ENCODE assay signal across 20 mouse cellular contexts in the genomic region with DNA sequence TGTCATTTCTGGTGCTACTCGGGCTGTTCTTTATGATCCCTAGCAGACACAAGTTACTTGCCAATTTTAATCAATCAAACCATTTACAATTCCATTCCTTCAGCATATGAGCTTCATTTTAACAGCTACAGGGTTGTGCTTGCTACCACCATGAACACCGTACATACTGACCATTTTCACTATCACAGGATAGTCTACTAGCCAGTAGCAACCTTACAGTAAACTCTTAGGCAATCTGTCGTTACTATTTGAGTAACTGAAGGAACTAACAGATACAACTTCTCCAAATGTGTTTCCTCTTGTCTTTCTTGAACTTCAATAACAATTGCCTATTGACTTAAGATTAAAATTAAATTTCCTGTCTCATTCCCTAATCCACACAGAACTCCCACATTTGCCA.
DNase-seq lines count a peak whose midpoint lies in the region; ATAC-seq and TF ChIP-seq lines count a peak whose summit lies in the region.
"Had no signal": no experiment of that assay in that cellular context is flagged by ENCODE, and none has a peak within 500 bp of the region (broad histone marks: within the 10 kb centered on the region; RNA-seq: fewer than 3 reads in every experiment).

No protein-coding gene starts in this region.

- no peak overlapping the region for H3K27ac ChIP-seq in left cerebral cortex, adult 2 months

- DNase-seq in left cerebral cortex, adult 2 months (ENCODE audit: extremely low spot score in 1 of 2, low spot score in 2 of 2) = no peak
- DNase-seq in gastrocnemius, adult 8-10 months (ENCODE audit: low spot score in 2 of 2) = no peak
- DNase-seq: adrenal gland, adult 2 months; adrenal gland, adult 8-10 months; adrenal gland, postnatal 10 days; adrenal gland, postnatal 14 days; adrenal gland, postnatal 25 days; adrenal gland, postnatal 36 days; B cell, adult 2 months; cerebellum, adult 11 months; cerebellum, adult 11-12 months; cerebellum, adult 18-20 months had no signal

- intact Hi-C loops in left cerebral cortex, adult 2 months (cut with DNase I) = no loop called here

- peak overlapping the region; percentile 21 for H3K4me3 ChIP-seq in megakaryocyte, embryonic 14.5 days (replicated peaks)
- H3K4me3 ChIP-seq in left cerebral cortex, adult 2 months = no peak overlapping the region

- H3K4me1 ChIP-seq in megakaryocyte, embryonic 14.5 days = no peaks in the 10 kb centered on the region

- peaks cover 4% of the 10 kb centered on the region; the same call in 1 of the 2 replicates for H3K9me3 ChIP-seq in megakaryocyte, embryonic 14.5 days

- TF ChIP-seq CTCF in left cerebral cortex, adult 2 months (IDR thresholded peaks at IDR 0.05) = no peak

- H3K36me3 ChIP-seq in megakaryocyte, embryonic 14.5 days (replicated peaks; ENCODE audit: low read length) = no peaks in the 10 kb centered on the region
- H3K36me3 ChIP-seq: G1E had no signal

- ATAC-seq in megakaryocyte, adult 5-6 weeks (ENCODE audit: poor library complexity, severe bottlenecking) = no peak
- peak; percentile 61; the same call in 1 of the 2 replicates for ATAC-seq in granulocyte monocyte progenitor cell, adult 5-6 weeks (replicated peaks; ENCODE audit: poor library complexity, severe bottlenecking)
- ATAC-seq in megakaryocyte progenitor cell, adult 5-6 weeks (replicated peaks; ENCODE audit: poor library complexity) = peak; percentile 69
- ATAC-seq: activated CD4-positive, CD25-positive, alpha-beta regulatory T cell, adult 4 months; CD4-positive, CD25-positive, alpha-beta regulatory T cell, adult 4 months; Patski had no signal

- no peaks in the 10 kb centered on the region for H3K27me3 ChIP-seq in megakaryocyte, embryonic 14.5 days (replicated peaks)
- H3K27me3 ChIP-seq: Patski had no signal
